Mouse (Mus musculus): Measurements from ENCODE around the gene Sft2d1. TPM values are rescaled to one million over a fixed set of nuclear protein-coding genes. Genes with fewer than 3 reads are reported as not detected.

The Sft2d1 gene
- polyA plus RNA-seq, 1 experiment = 56.3 TPM

- Histone ChIP-seq H3K4me1 (ENCODE audit: control insufficient read depth, insufficient read depth, low read length) (no peaks in the 10 kb centered on the region), H3K4me3 (ENCODE audit: insufficient read depth, low read length) (no peak overlapping the region), H3K27ac (ENCODE audit: insufficient read depth, low read length) (no peak overlapping the region)
- no peak for TF ChIP-seq POLR2A (IDR thresholded peaks at IDR 0.05; ENCODE audit: low read depth, low read length)
- TF ChIP-seq CTCF (IDR thresholded peaks at IDR 0.05; ENCODE audit: borderline replicate concordance, insufficient read depth, low read length) = no peak
These were observed 40.2 kb downstream of the Sft2d1 start for GRCm38 (mm10) chr17:8351088-8351487.

- H3K4me3 ChIP-seq (ENCODE audit: insufficient read depth, low read length) = no peak within 1 kb of the TSS
- TF ChIP-seq POLR2A (IDR thresholded peaks at IDR 0.05; ENCODE audit: low read depth, low read length) (no peak), CTCF (IDR thresholded peaks at IDR 0.05; ENCODE audit: borderline replicate concordance, insufficient read depth, low read length) (no peak)
These were observed 44.8 kb downstream of the Sft2d1 start, which contains the start of gene T2 for GRCm38 (mm10) chr17:8355692-8356091. Gene T2 (plus strand): TSS chr17:8355992.

GRCm38 (mm10) chr17:8357498-8357897, 46.6 kb downstream of the Sft2d1 start:
- H3K27ac ChIP-seq (ENCODE audit: insufficient read depth, low read length) = no peak overlapping the region
- TF ChIP-seq CTCF (IDR thresholded peaks at IDR 0.05; ENCODE audit: borderline replicate concordance, insufficient read depth, low read length) = no peak
- no peak for TF ChIP-seq POLR2A (IDR thresholded peaks at IDR 0.05; ENCODE audit: low read depth, low read length)
- H3K4me1 ChIP-seq (ENCODE audit: control insufficient read depth, insufficient read depth, low read length) = no peaks in the 10 kb centered on the region
- H3K4me3 ChIP-seq (ENCODE audit: insufficient read depth, low read length) = no peak overlapping the region

More at GRCm38 (mm10) chr17:8355692-8356091, 44.8 kb downstream of the Sft2d1 start, which contains the start of gene T2:
- H3K27ac ChIP-seq (ENCODE audit: insufficient read depth, low read length) = no peak within 1 kb of the TSS
- no peaks in the 10 kb centered on the region for H3K4me1 ChIP-seq (ENCODE audit: control insufficient read depth, insufficient read depth, low read length)

DNA sequence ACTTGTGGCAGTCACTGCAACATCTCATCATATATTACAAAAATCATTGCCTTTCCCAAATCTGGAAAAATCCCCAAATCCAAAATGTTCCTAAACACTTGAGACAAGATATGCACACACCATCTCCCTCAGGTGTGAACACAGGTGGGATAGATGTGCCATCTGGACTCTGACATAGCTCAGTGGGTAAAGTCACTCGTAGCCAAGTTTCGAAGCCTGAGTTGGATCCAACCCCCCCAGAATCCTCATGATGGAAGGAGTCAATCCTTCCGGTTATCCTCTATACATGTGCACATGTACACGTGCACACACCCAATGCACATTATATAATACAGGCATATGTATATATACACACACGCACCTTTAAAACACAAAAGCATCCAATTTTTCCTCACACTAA, 50.0 kb downstream of the Sft2d1 start:
- H3K4me3 ChIP-seq (ENCODE audit: insufficient read depth, low read length) = no peak overlapping the region

GRCm38 (mm10) chr17:8361281-8362103, 50.6 kb downstream of the Sft2d1 start:
- no peak for TF ChIP-seq POLR2A (IDR thresholded peaks at IDR 0.05; ENCODE audit: low read depth, low read length)
- TF ChIP-seq CTCF (IDR thresholded peaks at IDR 0.05; ENCODE audit: borderline replicate concordance, insufficient read depth, low read length) = no peak
- H3K4me1 ChIP-seq (ENCODE audit: control insufficient read depth, insufficient read depth, low read length) = no peaks in the 10 kb centered on the region
- no peak overlapping the region for H3K27ac ChIP-seq (ENCODE audit: insufficient read depth, low read length)

More for the DNA sequence above, 50.0 kb downstream of the Sft2d1 start:
- H3K27ac ChIP-seq (ENCODE audit: insufficient read depth, low read length) = no peak overlapping the region
- TF ChIP-seq CTCF (IDR thresholded peaks at IDR 0.05; ENCODE audit: borderline replicate concordance, insufficient read depth, low read length) = no peak
- TF ChIP-seq POLR2A (IDR thresholded peaks at IDR 0.05; ENCODE audit: low read depth, low read length) = no peak
- no peaks in the 10 kb centered on the region for H3K4me1 ChIP-seq (ENCODE audit: control insufficient read depth, insufficient read depth, low read length)

GRCm38 (mm10) chr17:8367514-8368480, 56.9 kb downstream of the Sft2d1 start:
- no peak overlapping the region for H3K4me3 ChIP-seq (ENCODE audit: insufficient read depth, low read length)
- H3K4me1 ChIP-seq (ENCODE audit: control insufficient read depth, insufficient read depth, low read length) = no peaks in the 10 kb centered on the region

More at GRCm38 (mm10) chr17:8361281-8362103, 50.6 kb downstream of the Sft2d1 start:
- H3K4me3 ChIP-seq (ENCODE audit: insufficient read depth, low read length) = no peak overlapping the region

GRCm38 (mm10) chr17:8368570-8368969, 57.7 kb downstream of the Sft2d1 start:
- TF ChIP-seq CTCF (IDR thresholded peaks at IDR 0.05; ENCODE audit: borderline replicate concordance, insufficient read depth, low read length) (no peak), POLR2A (IDR thresholded peaks at IDR 0.05; ENCODE audit: low read depth, low read length) (no peak)
- H3K4me1 ChIP-seq (ENCODE audit: control insufficient read depth, insufficient read depth, low read length) = no peaks in the 10 kb centered on the region
- H3K27ac ChIP-seq (ENCODE audit: insufficient read depth, low read length) = no peak overlapping the region
- no peak overlapping the region for H3K4me3 ChIP-seq (ENCODE audit: insufficient read depth, low read length)

More at GRCm38 (mm10) chr17:8367514-8368480, 56.9 kb downstream of the Sft2d1 start:
- H3K27ac ChIP-seq (ENCODE audit: insufficient read depth, low read length) = no peak overlapping the region
- no peak for TF ChIP-seq POLR2A (IDR thresholded peaks at IDR 0.05; ENCODE audit: low read depth, low read length)

GRCm38 (mm10) chr17:8369171-8369570, 58.3 kb downstream of the Sft2d1 start:
- Histone ChIP-seq H3K4me1 (ENCODE audit: control insufficient read depth, insufficient read depth, low read length) (no peaks in the 10 kb centered on the region), H3K27ac (ENCODE audit: insufficient read depth, low read length) (no peak overlapping the region), H3K4me3 (ENCODE audit: insufficient read depth, low read length) (no peak overlapping the region)
- no peak for TF ChIP-seq CTCF (IDR thresholded peaks at IDR 0.05; ENCODE audit: borderline replicate concordance, insufficient read depth, low read length)
- TF ChIP-seq POLR2A (IDR thresholded peaks at IDR 0.05; ENCODE audit: low read depth, low read length) = no peak

DNA sequence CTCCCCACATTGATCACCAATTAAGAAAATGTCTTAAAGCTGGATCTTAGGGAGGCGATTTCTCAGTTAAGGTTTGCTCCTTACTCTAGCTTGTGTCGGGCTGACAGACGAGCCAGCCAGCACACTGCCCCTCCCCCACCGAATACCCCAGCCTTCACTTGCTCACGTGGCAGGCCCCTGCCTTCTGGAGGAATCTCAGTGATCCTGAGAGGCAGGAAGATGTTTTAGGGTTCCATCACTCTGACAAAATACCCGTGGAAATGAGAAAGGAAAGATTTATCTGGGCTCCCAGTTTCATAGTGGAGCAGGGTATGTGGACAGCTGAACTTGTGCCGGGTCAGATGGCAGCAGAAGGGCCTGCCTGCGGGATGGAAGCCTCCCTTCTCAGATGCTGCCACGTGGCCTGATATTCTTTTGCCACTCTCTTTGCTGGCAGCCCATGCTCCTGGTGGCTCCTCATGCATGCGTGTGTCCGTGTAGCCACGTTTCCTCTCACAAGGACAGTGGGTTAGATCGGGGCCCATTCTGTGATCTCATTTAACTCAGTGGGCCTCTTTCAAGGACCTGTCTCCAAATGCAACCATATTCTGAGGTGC, 59.8 kb downstream of the Sft2d1 start:
- TF ChIP-seq CTCF (IDR thresholded peaks at IDR 0.05; ENCODE audit: borderline replicate concordance, insufficient read depth, low read length) = no peak
- TF ChIP-seq POLR2A (IDR thresholded peaks at IDR 0.05; ENCODE audit: low read depth, low read length) = no peak
- Histone ChIP-seq H3K4me1 (ENCODE audit: control insufficient read depth, insufficient read depth, low read length) (no peaks in the 10 kb centered on the region), H3K4me3 (ENCODE audit: insufficient read depth, low read length) (no peak overlapping the region), H3K27ac (ENCODE audit: insufficient read depth, low read length) (no peak overlapping the region)
